Mouse (Mus musculus): ENCODE measurements around the gene Pbx2. TPM values are rescaled to one million over a fixed set of nuclear protein-coding genes. Genes with fewer than 3 reads are reported as not detected.

The Pbx2 gene
- polyA plus RNA-seq, 1 experiment: 67.0 TPM

DNA sequence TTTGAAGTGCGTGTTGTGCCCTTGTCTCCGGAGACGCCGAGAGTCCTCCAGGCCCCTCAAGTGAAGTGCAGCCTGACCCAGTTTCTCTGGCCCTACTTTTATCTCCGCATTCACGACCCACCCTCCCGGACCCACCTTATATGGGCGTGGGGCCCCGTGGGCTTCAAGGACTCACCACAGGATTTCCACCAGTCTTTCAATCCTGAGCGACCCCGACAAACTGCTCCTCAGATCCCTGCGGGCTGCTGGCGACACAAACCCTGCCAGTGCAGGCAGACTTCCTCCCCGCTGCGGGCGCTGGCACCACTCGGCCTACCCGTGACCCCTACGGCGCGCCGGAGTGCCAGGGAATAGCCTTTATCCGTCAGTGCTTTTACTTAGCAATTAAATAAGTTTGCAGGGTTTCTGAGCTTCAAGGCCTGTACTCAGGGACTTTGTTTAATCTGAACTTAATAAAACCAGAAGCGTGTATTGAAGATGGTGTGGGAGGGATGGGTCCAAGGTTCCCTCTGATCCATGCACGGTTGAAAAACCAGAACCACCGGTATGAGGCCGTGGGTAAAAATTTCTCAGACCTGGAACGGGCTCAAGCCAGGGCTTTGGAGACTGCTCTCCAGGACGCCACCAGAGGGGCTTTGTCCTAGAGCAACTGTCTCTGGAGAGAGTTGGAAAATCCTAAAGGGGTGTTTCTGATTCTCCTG lies 37.0 kb downstream of the Pbx2 start, which contains the start of gene Ppt2:
Gene Ppt2 (minus strand): TSS at position 568 of the 701 bp plus-strand sequence.
- no peak for DNase-seq (ENCODE audit: extremely low spot score in 1 of 2, low spot score in 1 of 2)

DNA sequence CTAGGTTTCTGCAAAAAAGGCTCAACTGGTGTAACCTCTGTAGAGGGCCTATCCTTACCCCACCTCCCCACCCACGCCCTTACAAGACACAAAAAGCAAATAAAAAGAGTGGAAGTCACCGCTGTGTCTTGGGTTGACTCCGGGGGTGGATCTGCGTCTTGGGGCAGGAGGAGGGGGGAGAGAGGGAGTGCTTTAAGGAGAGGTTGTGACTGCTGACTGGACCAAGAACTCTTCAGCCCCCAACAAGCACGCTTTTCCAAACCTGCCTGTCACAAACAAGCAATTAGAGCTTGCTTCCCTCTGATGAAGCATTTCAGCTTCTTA lies 37.5 kb downstream of the Pbx2 start:
- DNase-seq (ENCODE audit: extremely low spot score in 1 of 2, low spot score in 1 of 2): no peak

DNA sequence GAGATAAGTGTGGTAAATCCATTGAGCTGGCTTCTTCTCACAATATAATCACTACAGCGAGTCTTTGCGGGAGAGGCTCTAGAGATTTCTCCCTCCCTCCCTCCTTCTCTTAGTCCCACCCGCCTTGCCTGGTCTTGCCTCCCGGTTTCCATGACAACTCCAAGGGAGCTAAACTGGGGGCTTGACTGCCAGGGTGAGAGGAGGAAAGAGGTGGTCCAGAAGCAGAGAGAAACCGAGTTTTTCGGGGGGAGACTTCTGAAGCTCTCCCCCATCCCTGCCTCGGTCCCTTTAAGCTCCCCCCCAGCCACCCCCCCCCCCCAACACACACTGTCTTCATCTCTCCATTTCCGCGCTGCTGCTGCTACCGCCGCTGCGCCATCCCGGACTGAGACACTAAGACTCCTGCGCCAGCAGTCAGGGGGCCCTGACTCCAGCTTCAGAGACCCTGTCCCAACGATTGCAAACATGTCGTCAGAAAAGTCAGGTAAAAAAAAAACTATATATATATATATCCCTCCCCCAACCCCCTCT lies 38.2 kb downstream of the Pbx2 start, which contains the start of gene Prrt1:
Gene Prrt1 (plus strand): TSS at position 313 of the 531 bp plus-strand sequence.
- peak; percentile 66 to 77 for DNase-seq (ENCODE audit: extremely low spot score in 1 of 2, low spot score in 1 of 2)

DNA sequence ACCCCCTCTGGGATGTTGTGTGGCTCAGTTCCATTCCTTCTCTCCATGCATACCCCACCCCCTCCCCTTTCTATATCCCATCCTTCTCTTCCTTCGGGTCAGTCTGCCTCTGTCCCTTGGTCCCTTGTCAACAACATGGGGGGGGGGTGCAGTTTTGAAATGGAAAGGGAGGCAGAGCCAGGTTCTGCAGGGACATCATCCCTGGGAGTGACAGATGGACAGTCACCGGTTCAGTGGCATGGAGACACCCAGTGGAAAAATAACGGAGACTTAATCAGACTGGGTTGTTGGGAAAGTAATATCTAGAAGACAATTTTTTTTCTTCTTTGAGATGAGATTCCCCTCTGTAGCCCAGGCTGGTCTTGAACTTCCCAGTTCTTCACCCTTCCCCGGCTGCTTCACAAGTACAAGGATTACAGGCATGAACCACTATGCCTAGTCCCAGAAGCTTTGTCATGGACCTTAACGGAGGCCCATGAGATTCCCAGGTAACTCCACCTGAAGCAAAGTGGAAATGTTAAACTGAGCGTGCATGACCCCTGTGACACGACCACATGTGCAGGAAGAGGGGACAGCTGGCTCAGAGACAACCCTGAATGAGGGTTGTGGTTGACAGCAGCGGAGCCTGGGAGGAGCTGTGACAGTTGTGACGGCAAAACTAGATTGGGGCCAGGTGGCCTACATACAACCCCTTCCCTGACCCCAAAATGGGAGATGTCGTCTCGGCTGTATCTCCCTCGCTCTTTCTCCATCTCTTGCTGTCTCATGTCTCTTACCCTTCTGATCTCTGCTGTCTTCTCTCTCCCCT lies 38.9 kb downstream of the Pbx2 start:
- no peak for DNase-seq (ENCODE audit: extremely low spot score in 1 of 2, low spot score in 1 of 2)

DNA sequence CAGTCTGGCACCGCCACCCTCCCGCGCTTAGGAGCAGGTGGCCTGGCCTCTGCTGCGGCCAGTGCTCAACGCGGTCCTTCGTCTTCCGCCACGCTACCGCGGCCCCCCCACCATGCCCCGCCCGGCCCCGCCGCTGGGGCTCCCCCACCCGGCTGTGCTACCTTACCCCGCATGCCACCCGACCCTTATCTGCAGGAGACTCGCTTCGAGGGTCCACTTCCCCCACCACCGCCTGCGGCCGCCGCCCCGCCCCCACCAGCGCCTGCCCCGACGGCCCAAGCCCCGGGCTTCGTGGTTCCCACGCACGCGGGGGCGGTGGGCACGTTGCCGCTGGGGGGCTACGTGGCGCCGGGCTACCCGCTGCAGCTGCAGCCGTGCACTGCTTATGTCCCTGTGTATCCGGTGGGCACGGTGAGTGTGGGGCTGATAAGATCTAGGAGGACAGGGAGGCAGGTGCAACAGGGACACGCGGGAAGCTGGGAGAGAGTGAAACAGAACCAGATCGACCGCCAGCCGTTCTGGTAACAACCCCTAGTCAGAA lies 39.8 kb downstream of the Pbx2 start:
- DNase-seq (ENCODE audit: extremely low spot score in 1 of 2, low spot score in 1 of 2): no peak

DNA sequence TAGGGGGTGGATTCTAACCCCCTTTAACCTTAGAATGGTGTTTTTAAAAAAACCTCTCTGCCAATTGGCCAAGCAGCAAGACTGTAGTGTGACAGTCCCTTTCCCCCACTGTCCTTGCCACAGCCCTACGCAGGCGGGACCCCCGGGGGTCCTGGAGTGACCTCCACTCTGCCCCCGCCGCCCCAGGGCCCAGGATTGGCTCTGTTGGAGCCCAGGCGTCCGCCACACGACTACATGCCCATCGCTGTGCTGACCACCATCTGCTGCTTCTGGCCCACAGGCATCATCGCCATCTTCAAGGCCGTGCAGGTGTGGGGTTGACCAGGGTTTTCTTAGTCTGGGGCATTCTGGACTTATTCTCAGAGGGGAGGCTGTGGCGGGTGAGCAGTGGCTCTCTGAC lies 40.6 kb downstream of the Pbx2 start:
- no peak for DNase-seq (ENCODE audit: extremely low spot score in 1 of 2, low spot score in 1 of 2)

DNA sequence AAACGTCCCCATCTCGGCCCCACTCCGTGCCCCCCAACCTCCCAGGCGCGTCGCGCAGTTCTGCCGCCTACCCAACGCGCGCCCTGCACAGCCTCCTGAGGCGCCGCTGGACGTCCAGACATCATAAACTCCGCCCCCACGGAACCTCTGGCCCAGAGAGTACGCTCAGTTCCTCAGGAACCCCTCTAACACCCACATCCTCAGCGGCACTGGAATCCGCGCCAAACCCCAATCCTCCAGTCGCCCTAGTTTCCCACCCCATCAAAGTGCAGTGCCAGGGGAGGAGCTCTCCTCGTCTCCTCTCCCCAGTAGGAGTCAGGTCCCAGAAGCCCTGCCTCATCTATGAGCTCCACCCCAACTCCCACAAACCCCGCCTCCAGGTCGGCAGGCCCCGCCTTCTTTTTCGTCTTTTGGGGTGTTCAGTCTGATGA lies 41.2 kb downstream of the Pbx2 start:
- DNase-seq (ENCODE audit: extremely low spot score in 1 of 2, low spot score in 1 of 2): peak; percentile 85 to 90

DNA sequence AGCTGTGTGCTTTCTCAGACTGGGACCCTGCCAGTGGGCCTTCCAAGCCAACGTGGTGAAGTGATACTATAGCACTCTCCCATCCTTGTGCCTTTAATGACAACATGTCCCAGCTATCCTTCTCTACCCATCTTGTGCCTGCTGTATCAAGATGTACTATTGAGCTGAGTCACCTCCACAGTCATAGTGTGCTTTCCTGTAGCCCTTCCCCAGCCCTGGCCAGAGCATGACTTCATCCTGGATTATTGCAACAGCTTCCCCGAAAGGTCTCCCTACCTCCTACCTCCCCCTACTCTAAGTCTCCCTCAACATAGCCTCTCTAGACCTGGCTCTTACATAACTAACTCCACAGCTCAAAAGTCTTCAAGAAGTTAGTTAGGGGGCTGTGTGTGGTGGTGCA lies 44.6 kb downstream of the Pbx2 start:
- no peak for DNase-seq (ENCODE audit: extremely low spot score in 1 of 2, low spot score in 1 of 2)

DNA sequence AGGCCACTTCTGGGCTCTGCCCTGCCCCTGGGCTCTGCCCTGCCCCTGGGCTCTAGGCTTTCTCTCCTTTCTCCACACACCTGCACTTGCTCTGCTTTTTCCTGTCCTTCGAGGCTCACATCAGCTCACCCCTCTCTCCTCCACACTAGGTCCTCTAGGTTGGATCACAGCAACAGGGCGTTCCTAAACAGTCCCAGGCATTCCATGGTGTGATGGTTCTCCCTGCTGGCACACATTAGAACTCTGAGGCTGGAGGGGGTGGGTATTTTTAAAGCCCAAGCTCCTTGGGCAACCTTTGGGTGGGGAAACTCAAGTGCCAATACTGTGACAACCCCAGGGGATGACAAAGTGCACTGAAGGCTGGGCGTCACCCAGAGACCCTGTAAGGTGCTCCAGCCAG lies 46.4 kb downstream of the Pbx2 start:
- DNase-seq (ENCODE audit: extremely low spot score in 1 of 2, low spot score in 1 of 2): no peak

DNA sequence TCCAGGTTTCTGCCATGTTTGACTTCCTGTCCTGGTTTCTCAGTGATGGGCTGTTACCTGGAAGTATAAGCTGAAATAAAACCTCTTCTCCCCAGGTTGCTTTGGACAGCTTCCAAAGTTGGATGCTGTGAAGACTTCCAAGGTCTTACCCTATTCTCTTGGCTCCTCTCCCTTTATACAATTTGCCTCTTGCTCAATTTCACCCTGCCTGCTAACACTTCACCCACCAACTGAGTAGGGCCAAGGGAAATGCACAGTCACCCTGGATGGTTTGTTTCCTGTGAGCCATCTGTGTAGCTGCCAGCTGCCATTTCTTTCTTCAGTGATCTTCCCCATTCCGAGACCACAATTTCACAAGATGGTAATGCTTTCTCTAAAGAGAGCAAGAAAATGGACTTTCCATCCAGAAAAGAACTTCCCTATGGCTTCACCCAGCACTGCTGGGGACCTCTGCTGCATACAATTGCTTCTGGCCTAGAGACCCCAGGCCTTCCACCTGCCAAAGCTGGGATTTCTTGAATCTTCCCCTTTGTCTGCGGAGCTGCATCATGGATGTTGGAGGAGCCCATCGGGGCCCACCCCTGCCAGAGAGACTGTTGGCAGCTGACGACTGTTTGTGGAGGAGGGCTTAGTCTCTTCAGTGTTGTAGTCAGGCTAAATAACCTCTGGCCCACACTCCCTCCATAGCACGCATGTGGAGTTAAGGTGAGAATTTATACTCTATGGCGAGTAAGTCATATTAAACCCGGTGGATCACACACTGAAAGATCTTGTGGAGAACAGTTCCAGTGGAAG lies 48.6 kb downstream of the Pbx2 start:
- no peak for DNase-seq (ENCODE audit: extremely low spot score in 1 of 2, low spot score in 1 of 2)

DNA sequence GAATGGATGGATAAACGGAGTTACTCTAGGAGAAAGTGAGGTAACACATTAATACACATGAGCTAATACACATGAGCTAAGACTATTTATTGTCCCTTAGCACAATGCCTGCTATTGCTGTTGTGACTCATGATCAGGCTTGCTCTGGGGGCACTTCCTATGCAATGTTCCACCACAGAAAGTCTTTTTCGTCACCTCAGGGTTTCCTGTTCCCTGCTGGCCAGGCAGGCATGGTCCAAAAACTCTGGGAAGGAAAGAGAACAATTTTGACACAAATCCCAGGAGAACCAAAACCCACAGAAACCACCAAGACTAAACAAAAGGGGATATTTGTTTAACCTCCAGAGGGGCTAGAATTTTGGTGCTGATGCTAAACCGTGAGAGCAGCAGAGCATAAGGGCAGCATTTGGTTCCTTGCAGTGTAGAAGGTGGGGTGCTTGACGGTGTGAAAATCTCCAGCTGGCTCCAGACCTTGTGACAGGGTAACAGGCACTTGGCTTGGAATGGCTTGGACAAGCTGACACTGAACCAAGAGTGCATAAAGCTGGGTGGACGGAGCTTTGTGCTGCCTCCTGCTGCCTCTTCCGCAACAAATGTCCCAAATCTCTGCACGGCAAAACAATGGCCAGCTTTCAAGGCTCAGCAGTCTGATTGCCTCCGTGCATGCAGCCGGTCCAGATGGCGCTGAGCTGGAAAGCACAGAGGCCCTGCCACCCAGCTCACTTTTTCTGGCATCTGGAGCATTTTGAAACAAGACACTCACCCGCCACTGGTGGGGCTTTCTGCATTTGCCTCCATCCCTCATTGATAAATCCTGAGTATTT lies 49.9 kb downstream of the Pbx2 start:
- DNase-seq (ENCODE audit: extremely low spot score in 1 of 2, low spot score in 1 of 2): no peak

DNA sequence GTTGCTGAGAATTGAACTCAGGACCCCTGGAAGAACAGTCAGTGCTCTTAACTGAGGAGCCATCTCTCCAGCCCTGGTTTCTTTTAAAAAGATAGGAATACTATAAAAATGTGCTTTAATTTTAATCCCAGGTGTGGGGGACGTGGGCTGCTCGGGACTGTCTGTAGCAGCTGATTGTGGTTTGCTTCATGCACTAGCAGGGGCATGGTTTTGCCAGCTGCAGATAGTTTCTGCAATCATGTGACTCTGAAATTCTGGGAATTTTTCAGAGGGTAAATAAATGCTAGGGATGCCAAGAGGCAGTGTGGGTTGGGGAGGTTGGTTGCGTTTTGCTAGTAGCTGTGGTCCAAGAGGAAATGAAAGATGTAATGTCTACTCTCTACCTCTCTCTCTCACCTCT lies 50.9 kb downstream of the Pbx2 start:
- no peak for DNase-seq (ENCODE audit: extremely low spot score in 1 of 2, low spot score in 1 of 2)

DNA sequence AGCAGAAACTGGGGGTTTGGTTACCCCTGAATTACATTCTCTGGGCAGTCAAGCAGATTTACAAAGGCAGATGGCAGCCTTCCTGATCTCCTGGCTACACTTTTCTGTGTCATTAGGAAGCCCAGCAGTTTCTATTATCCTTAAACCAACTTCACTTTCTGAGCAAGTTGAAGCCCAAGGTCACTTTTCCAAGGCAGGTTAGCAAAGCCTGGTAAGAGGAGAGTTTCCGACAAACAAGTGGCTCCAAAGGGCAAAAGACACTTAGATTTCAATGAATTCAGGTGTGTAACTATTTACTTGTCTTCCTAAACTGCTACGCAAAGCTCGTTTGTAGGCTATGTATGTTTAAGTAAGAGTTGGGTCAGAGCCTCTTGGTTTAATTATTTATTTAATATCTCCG lies 52.3 kb downstream of the Pbx2 start:
- DNase-seq (ENCODE audit: extremely low spot score in 1 of 2, low spot score in 1 of 2): no peak

DNA sequence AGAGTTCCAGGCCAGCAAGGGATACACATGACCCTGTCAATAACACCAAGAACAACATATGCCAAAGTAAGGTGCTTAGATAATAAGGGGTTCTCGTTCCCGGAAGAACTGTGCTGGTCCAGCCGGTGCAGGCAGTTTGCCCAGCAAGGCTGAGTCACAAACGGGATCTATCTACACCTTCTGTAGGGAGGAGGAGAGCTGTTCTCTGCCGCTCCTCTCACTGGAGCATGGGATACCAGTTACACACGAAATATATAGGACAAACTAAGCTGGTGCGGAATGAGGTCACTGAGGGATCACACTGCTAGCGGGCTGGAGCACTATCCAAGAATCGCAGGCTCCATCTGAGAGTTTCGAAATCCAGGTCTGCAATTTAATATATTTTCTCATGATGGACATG lies 52.9 kb downstream of the Pbx2 start:
- no peak for DNase-seq (ENCODE audit: extremely low spot score in 1 of 2, low spot score in 1 of 2)

DNA sequence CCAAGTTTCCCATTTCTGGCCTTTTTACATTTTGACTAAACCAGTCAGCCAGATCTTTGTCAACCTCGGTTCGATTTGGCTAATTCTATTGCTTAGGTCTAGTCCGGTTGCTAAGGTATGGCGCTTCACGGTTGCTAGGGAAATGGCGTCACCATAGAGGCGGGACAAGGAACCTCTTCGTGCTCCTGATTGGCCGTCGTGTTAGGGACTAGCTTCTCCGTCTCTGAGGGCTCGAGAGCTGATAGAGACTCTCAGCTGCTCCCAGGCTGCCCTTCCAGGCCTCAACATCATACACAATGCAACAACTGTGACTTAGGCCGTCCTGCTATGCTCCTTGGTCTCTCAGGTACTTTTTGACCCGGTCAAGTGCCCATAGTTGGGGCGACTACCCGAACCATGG lies 53.5 kb downstream of the Pbx2 start, which contains the start of gene Fkbpl:
Gene Fkbpl (plus strand): TSS at position 157 of the 400 bp plus-strand sequence.
- peak; percentile 97 to 99 for DNase-seq (ENCODE audit: extremely low spot score in 1 of 2, low spot score in 1 of 2)

DNA sequence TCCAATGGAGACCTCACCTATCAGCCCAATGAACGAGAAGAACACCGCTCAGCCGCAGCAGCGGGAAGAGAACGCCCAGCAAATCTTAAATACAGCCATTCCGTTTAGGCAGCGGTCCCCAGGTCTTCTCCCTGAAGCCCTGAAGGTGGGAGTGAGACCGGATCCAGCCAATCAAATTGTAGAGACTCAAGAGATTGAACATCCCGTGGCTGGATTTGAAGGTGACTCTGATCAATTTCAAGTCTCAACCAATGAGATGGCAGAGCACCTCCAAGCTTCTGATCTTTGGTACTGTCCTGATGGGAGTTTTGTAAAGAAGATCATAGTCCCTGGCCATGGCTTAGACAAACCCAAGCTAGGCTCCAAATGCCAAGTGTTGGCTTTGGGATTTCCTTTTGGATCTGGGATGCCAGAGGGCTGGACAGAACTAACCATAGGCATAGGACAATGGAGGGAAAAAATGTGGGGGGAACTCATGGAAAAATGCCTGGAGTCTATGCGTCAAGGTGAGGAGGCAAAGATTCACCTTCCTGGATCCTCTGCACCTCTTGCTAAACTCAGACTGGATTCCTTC lies 54.3 kb downstream of the Pbx2 start:
- no peak for DNase-seq (ENCODE audit: extremely low spot score in 1 of 2, low spot score in 1 of 2)

DNA sequence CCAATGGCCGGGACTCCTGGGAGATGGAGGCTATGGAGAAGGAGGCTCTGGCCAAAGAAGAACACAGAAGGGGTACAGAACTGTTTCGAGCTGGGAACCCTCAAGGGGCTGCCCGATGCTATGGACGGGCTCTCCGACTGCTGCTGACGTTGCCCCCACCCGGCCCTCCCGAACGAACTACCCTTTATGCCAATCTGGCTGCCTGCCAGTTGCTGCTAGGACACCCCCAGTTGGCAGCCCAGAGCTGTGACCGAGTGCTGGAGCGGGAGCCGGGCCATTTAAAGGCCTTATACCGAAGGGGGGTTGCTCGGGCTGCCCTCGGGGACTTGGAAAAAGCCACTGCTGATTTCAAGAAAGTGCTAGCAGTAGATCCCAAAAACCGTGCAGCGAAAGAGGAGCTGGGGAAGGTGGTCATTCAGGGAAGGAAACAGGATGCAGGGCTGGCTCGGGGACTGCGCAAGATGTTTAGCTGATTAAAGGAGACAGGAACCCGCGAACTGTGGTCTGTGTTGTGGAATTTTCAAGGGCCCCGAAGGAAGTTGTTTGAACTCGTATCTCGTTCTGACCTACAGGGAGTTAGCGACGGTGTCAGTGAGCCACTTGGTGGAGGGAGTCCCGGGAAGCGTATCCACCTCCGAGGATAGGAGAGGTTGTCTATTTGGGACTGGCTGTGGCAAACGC lies 54.9 kb downstream of the Pbx2 start:
- DNase-seq (ENCODE audit: extremely low spot score in 1 of 2, low spot score in 1 of 2): no peak

Data from frontal cortex, adult 2 months (tissue).